Comparison of ENCODE assay signal across 16 mouse cellular contexts in the genomic region with DNA sequence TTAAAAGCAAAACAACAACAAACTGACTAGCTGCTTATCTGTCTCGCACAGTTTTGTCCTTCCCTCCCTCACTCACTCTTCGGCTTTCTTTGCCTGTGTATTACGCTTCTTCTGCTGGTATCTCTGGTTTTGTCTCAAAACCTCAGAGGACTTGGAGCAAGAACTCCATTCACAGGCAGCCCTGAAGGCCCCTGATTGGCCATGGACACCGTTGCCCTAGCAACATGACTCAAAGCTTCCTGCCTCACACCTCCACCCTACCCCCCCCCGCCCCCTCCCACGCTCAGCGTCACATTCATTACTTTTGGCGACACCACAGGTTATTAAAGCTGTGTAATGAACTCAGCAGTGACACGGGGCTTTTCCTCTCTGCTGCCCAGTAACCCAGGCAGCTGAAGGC.
DNase-seq lines count a peak whose midpoint lies in the region; ATAC-seq and TF ChIP-seq lines count a peak whose summit lies in the region.
"Had no signal": no experiment of that assay in that cellular context is flagged by ENCODE, and none has a peak within 500 bp of the region (broad histone marks: within the 10 kb centered on the region; RNA-seq: fewer than 3 reads in every experiment).

No protein-coding gene starts in this region.

- peak; percentile 24; the same call in 1 of the 2 replicates for ATAC-seq in hindbrain, embryonic 16.5 days
- ATAC-seq in hindbrain, embryonic 12.5 days (ENCODE audit: low FRiP score) = no peak
- ATAC-seq in activated CD4-positive, CD25-positive, alpha-beta regulatory T cell, adult 4 months = peak; percentile 93
- ATAC-seq in megakaryocyte-erythroid progenitor cell, adult 5-6 weeks (replicated peaks; ENCODE audit: low FRiP score, low TSS enrichment, poor library complexity, severe bottlenecking) = peak; percentile 56
- ATAC-seq: liver, postnatal 0 days had no signal

- H3K27me3 ChIP-seq in hindbrain, embryonic 16.5 days (replicated peaks; ENCODE audit: control insufficient read depth, insufficient read depth, low read length) = no peaks in the 10 kb centered on the region
- H3K27me3 ChIP-seq in hindbrain, embryonic 12.5 days = no peaks in the 10 kb centered on the region
- H3K27me3 ChIP-seq: neural tube, embryonic 13.5 days had no signal

- intact Hi-C loops in gastrocnemius, adult 2 months (cut with DNase I) = no loop called here

- peaks cover 3% of the 10 kb centered on the region; the same call in 1 of the 2 replicates for H3K4me1 ChIP-seq in hindbrain, embryonic 16.5 days (ENCODE audit: control insufficient read depth, insufficient read depth, low read depth, low read length)
- peaks cover 13% of the 10 kb centered on the region for H3K4me1 ChIP-seq in hindbrain, embryonic 12.5 days

- no peak overlapping the region for H3K9ac ChIP-seq in hindbrain, embryonic 16.5 days (ENCODE audit: low read depth, low read length)
- H3K9ac ChIP-seq in hindbrain, embryonic 12.5 days = no peak overlapping the region
- H3K9ac ChIP-seq: liver, postnatal 0 days; neural tube, embryonic 13.5 days had no signal

- 50% methylated on average over 9 of the region's 9 CpGs for WGBS in hindbrain, embryonic 16.5 days
- 56% methylated on average over 9 of the region's 9 CpGs for WGBS in hindbrain, embryonic 12.5 days

- TF ChIP-seq CTCF in gastrocnemius, adult 2 months (IDR thresholded peaks at IDR 0.05) = no peak

- peak; percentile 92 for DNase-seq in CD4-positive helper T cell, adult 2 months (ENCODE audit: low read depth, low spot score)
- no peak for DNase-seq in ovary, postnatal 10 days (ENCODE audit: low spot score)
- no peak for DNase-seq in gastrocnemius, adult 2 months
- no peak for DNase-seq in retina, postnatal 1 day
- DNase-seq: adrenal gland, postnatal 36 days; cerebellum, adult 18-20 months; embryo, embryonic 11 days; gastrocnemius, postnatal 25 days; kidney, postnatal 36 days; liver, postnatal 0 days; spleen, adult 18-20 months had no signal

- no peak overlapping the region for H3K27ac ChIP-seq in hindbrain, embryonic 16.5 days (ENCODE audit: low read depth, low read length)
- no peak overlapping the region for H3K27ac ChIP-seq in hindbrain, embryonic 12.5 days
- H3K27ac ChIP-seq in gastrocnemius, adult 2 months = no peak overlapping the region
- H3K27ac ChIP-seq: neural tube, embryonic 13.5 days had no signal

- no peaks in the 10 kb centered on the region for H3K36me3 ChIP-seq in hindbrain, embryonic 16.5 days (ENCODE audit: control insufficient read depth, insufficient read depth, low read length)
- no peaks in the 10 kb centered on the region for H3K36me3 ChIP-seq in hindbrain, embryonic 12.5 days
- H3K36me3 ChIP-seq: neural tube, embryonic 13.5 days had no signal

- H3K9me3 ChIP-seq in hindbrain, embryonic 16.5 days (ENCODE audit: control insufficient read depth, low read length) = no peaks in the 10 kb centered on the region
- no peaks in the 10 kb centered on the region for H3K9me3 ChIP-seq in hindbrain, embryonic 12.5 days (replicated peaks)
- H3K9me3 ChIP-seq: neural tube, embryonic 13.5 days had no signal

- no peak overlapping the region for H3K4me2 ChIP-seq in hindbrain, embryonic 16.5 days (ENCODE audit: low read length)
- no peak overlapping the region for H3K4me2 ChIP-seq in hindbrain, embryonic 12.5 days (replicated peaks)
- H3K4me2 ChIP-seq: neural tube, embryonic 13.5 days had no signal

- no peak overlapping the region for H3K4me3 ChIP-seq in hindbrain, embryonic 16.5 days (ENCODE audit: low read length)
- H3K4me3 ChIP-seq in hindbrain, embryonic 12.5 days = no peak overlapping the region
- no peak overlapping the region for H3K4me3 ChIP-seq in gastrocnemius, adult 2 months
- H3K4me3 ChIP-seq: neural tube, embryonic 13.5 days had no signal
